Mouse (Mus musculus) liver, embryonic 14.5 days (tissue): ENCODE results near the gene Mlip.

Experiments used
- CTCF ChIP-seq: IDR thresholded peaks from 2 replicates; pipeline ENCODE4 v1.5.1; 2016; ENCODE audit warnings: antibody characterized with exemption, low read depth, control low read depth
- EP300 ChIP-seq: IDR thresholded peaks from 2 replicates; pipeline ENCODE4 v1.6.1; 2016; ENCODE audit warnings: antibody characterized with exemption, low read depth

GRCm38 (mm10) chr9:77279371-77279770 lies 73.4 kb downstream of the Mlip start:
- TF ChIP-seq CTCF (no peak), EP300 (no peak)
